Mouse (Mus musculus) olfactory bulb, adult 2 months (tissue): ENCODE results near the gene Cat.

Experiments
- CTCF ChIP-seq: fragments of 200-500 bp; IDR thresholded peaks from 2 replicates; pipeline ENCODE4 v1.5.1; 2012; ENCODE audit warnings: low read depth, mild to moderate bottlenecking, low read length, moderate library complexity; ENCODE audit not compliant: insufficient read depth
- POLR2A ChIP-seq: fragments of 200-500 bp; IDR thresholded peaks from 2 replicates; pipeline ENCODE4 v1.6.1; 2012; ENCODE audit warnings: mild to moderate bottlenecking, low read depth, low read length, moderate library complexity; ENCODE audit not compliant: insufficient read depth

GRCm38 (mm10) chr2:103478326-103478725, 6.6 kb downstream of the Cat start:
- TF ChIP-seq CTCF (no peak), POLR2A (no peak)
